Mouse (Mus musculus): ENCODE measurements around the gene Serpinb8. TPM values are rescaled to one million over a fixed set of nuclear protein-coding genes. Genes with fewer than 3 reads are reported as not detected.

The Serpinb8 gene
- 1 to 10 TPM; 5.2 TPM for total RNA-seq (2021)

GRCm38 (mm10) chr1:107589691-107590470 lies at the start of gene Serpinb8:
Serpinb8 (plus strand) TSS chr1:107590006.
- peak; percentile 52 for DNase-seq

GRCm38 (mm10) chr1:107559494-107559893 lies 30.3 kb upstream of the Serpinb8 start:
- no peak for DNase-seq

- no peak for DNase-seq
Measured at GRCm38 (mm10) chr1:107562110-107562509, 27.7 kb upstream of the Serpinb8 start.

GRCm38 (mm10) chr1:107565644-107566043 lies 24.2 kb upstream of the Serpinb8 start:
- no peak for DNase-seq

GRCm38 (mm10) chr1:107576094-107576493 lies 13.7 kb upstream of the Serpinb8 start:
- DNase-seq = no peak

- DNase-seq = no peak
Measured at GRCm38 (mm10) chr1:107577514-107577913, 12.3 kb upstream of the Serpinb8 start.

- no peak for DNase-seq
Measured at GRCm38 (mm10) chr1:107581220-107581619, 8.6 kb upstream of the Serpinb8 start.

GRCm38 (mm10) chr1:107582900-107583299 lies 6.9 kb upstream of the Serpinb8 start:
- DNase-seq = no peak

GRCm38 (mm10) chr1:107583958-107584376 lies 5.8 kb upstream of the Serpinb8 start:
- no peak for DNase-seq

- DNase-seq = no peak
Measured at GRCm38 (mm10) chr1:107584932-107585331, 4.9 kb upstream of the Serpinb8 start.

GRCm38 (mm10) chr1:107586196-107586595 lies 3.6 kb upstream of the Serpinb8 start:
- DNase-seq = no peak

- DNase-seq = no peak
Measured at GRCm38 (mm10) chr1:107588206-107588605, 1.6 kb upstream of the Serpinb8 start.

- DNase-seq = no peak
Measured at GRCm38 (mm10) chr1:107588642-107589041, 1.2 kb upstream of the Serpinb8 start.

- DNase-seq = no peak
Measured at GRCm38 (mm10) chr1:107592644-107593043, 2.8 kb downstream of the Serpinb8 start.

GRCm38 (mm10) chr1:107593469-107593868 lies 3.7 kb downstream of the Serpinb8 start:
- no peak for DNase-seq

GRCm38 (mm10) chr1:107596874-107597273 lies 7.1 kb downstream of the Serpinb8 start:
- no peak for DNase-seq

- peak; percentile 18 for DNase-seq
Measured at GRCm38 (mm10) chr1:107598476-107598875, 8.7 kb downstream of the Serpinb8 start.

GRCm38 (mm10) chr1:107608942-107609341 lies 19.1 kb downstream of the Serpinb8 start:
- DNase-seq = no peak

GRCm38 (mm10) chr1:107614087-107614486 lies 24.3 kb downstream of the Serpinb8 start:
- no peak for DNase-seq

GRCm38 (mm10) chr1:107622017-107622416 lies 32.2 kb downstream of the Serpinb8 start:
- no peak for DNase-seq

- no peak for DNase-seq
Measured at GRCm38 (mm10) chr1:107635936-107636335, 46.1 kb downstream of the Serpinb8 start.

GRCm38 (mm10) chr1:107638056-107638455 lies 48.2 kb downstream of the Serpinb8 start:
- no peak for DNase-seq

- no peak for DNase-seq
Measured at GRCm38 (mm10) chr1:107638459-107638858, 48.7 kb downstream of the Serpinb8 start.

GRCm38 (mm10) chr1:107642457-107643118 lies 52.8 kb downstream of the Serpinb8 start:
- DNase-seq = no peak

Measured in heart, postnatal 4 days (tissue).